Mouse (Mus musculus): ENCODE data around the gene Bin2.

DNA sequence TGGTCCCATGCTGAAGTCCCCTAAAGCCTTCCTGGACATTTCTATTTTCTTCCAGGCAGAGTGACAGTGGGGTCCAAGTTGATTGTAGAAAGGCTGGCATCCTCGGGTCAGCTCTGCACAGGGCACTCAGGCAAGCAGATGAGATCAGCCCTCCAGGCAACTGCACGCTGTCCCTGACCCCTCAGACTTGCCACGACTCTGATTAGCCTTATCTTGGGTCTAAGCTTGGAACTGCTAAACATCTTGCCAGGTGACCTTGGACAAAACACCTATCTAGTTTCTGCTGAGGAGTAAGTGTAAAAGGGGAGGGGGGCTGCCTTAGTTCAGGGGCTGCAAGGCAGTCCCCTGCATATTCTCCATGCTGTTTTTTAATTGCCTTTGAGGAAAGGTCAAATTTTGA, 22.6 kb upstream of the Bin2 start:
- TF ChIP-seq CTCF (IDR thresholded peaks at IDR 0.05; ENCODE audit: low read depth, low read length) (no peak), TAL1 (conservative IDR thresholded peaks at IDR 0.05; ENCODE audit: low read depth, low read length) (no peak)

Measured in G1E (cell line).